Mouse (Mus musculus): ENCODE results near the gene Fam69a. TPM values are rescaled to one million over a fixed set of nuclear protein-coding genes. Genes with fewer than 3 reads are reported as not detected.

Gene Fam69a
- polyA plus RNA-seq, 1 experiment: 0.30 TPM

- H3K36me3 ChIP-seq (ENCODE audit: control insufficient read depth, insufficient read depth, low read length): no peaks in the 10 kb centered on the region
- no peak overlapping the region for H3K27ac ChIP-seq (ENCODE audit: insufficient read depth, low read depth, low read length)
- H3K27me3 ChIP-seq (ENCODE audit: control insufficient read depth, insufficient read depth, low read length): no peaks in the 10 kb centered on the region
- H3K4me1 ChIP-seq (ENCODE audit: control insufficient read depth, insufficient read depth, insufficient read length, low read length): peaks cover 3% of the 10 kb centered on the region; the same call in 1 of the 2 replicates
- no peak for TF ChIP-seq POLR2A (IDR thresholded peaks at IDR 0.05; ENCODE audit: low read depth, low read length)
- TF ChIP-seq CTCF (IDR thresholded peaks at IDR 0.05; ENCODE audit: extremely low read depth, insufficient read length, insufficient replicate concordance, low read depth, low read length): no peak
- no peak overlapping the region for H3K4me3 ChIP-seq (ENCODE audit: low read depth, low read length)
- 56% methylated on average over 5 of the region's 5 CpGs for WGBS
Measured at GRCm38 (mm10) chr5:108002734-108003133, 15.8 kb upstream of the Fam69a start.

GRCm38 (mm10) chr5:108000776-108001548 lies 14.1 kb upstream of the Fam69a start:
- peak overlapping the region; percentile 22 for H3K27ac ChIP-seq (ENCODE audit: insufficient read depth, low read depth, low read length)
- WGBS: 14% methylated on average over 20 of the region's 20 CpGs
- TF ChIP-seq POLR2A (IDR thresholded peaks at IDR 0.05; ENCODE audit: low read depth, low read length) (no peak), CTCF (IDR thresholded peaks at IDR 0.05; ENCODE audit: extremely low read depth, insufficient read length, insufficient replicate concordance, low read depth, low read length) (no peak)

GRCm38 (mm10) chr5:107997717-107998116 lies 10.8 kb upstream of the Fam69a start:
- WGBS: 64% methylated on average over 7 of the region's 7 CpGs
- Histone ChIP-seq H3K27ac (ENCODE audit: insufficient read depth, low read depth, low read length) (peak overlapping the region; percentile 39; the same call in 1 of the 2 replicates), H3K36me3 (ENCODE audit: control insufficient read depth, insufficient read depth, low read length) (no peaks in the 10 kb centered on the region), H3K4me3 (ENCODE audit: low read depth, low read length) (no peak overlapping the region), H3K4me1 (ENCODE audit: control insufficient read depth, insufficient read depth, insufficient read length, low read length) (peaks cover 10% of the 10 kb centered on the region; the same call in 1 of the 2 replicates), H3K27me3 (ENCODE audit: control insufficient read depth, insufficient read depth, low read length) (no peaks in the 10 kb centered on the region)
- TF ChIP-seq CTCF (IDR thresholded peaks at IDR 0.05; ENCODE audit: extremely low read depth, insufficient read length, insufficient replicate concordance, low read depth, low read length) (no peak), POLR2A (IDR thresholded peaks at IDR 0.05; ENCODE audit: low read depth, low read length) (no peak)

More at GRCm38 (mm10) chr5:108000776-108001548, 14.1 kb upstream of the Fam69a start:
- Histone ChIP-seq H3K36me3 (ENCODE audit: control insufficient read depth, insufficient read depth, low read length) (no peaks in the 10 kb centered on the region), H3K4me3 (ENCODE audit: low read depth, low read length) (peak overlapping the region; percentile 11; the same call in 1 of the 2 replicates), H3K27me3 (ENCODE audit: control insufficient read depth, insufficient read depth, low read length) (no peaks in the 10 kb centered on the region), H3K4me1 (ENCODE audit: control insufficient read depth, insufficient read depth, insufficient read length, low read length) (peaks cover 7% of the 10 kb centered on the region; the same call in 1 of the 2 replicates)

GRCm38 (mm10) chr5:107995936-107996335 lies 9.1 kb upstream of the Fam69a start:
- 81% methylated on average over 2 of the region's 2 CpGs for WGBS
- Histone ChIP-seq H3K4me3 (ENCODE audit: low read depth, low read length) (no peak overlapping the region), H3K4me1 (ENCODE audit: control insufficient read depth, insufficient read depth, insufficient read length, low read length) (peaks cover 10% of the 10 kb centered on the region; the same call in 1 of the 2 replicates), H3K27ac (ENCODE audit: insufficient read depth, low read depth, low read length) (no peak overlapping the region), H3K27me3 (ENCODE audit: control insufficient read depth, insufficient read depth, low read length) (no peaks in the 10 kb centered on the region), H3K36me3 (ENCODE audit: control insufficient read depth, insufficient read depth, low read length) (no peaks in the 10 kb centered on the region)
- TF ChIP-seq CTCF (IDR thresholded peaks at IDR 0.05; ENCODE audit: extremely low read depth, insufficient read length, insufficient replicate concordance, low read depth, low read length) (no peak), POLR2A (IDR thresholded peaks at IDR 0.05; ENCODE audit: low read depth, low read length) (no peak)

- no peaks in the 10 kb centered on the region for H3K36me3 ChIP-seq (ENCODE audit: control insufficient read depth, insufficient read depth, low read length)
- peak overlapping the region; percentile 68 for H3K27ac ChIP-seq (ENCODE audit: insufficient read depth, low read depth, low read length)
- H3K4me3 ChIP-seq (ENCODE audit: low read depth, low read length): no peak overlapping the region; the same call in 1 of the 2 replicates
- WGBS: under 1% methylated on average over 5 of the region's 5 CpGs
- TF ChIP-seq POLR2A (IDR thresholded peaks at IDR 0.05; ENCODE audit: low read depth, low read length) (no peak), CTCF (IDR thresholded peaks at IDR 0.05; ENCODE audit: extremely low read depth, insufficient read length, insufficient replicate concordance, low read depth, low read length) (no peak)
- H3K27me3 ChIP-seq (ENCODE audit: control insufficient read depth, insufficient read depth, low read length): no peaks in the 10 kb centered on the region
- peaks cover 4% of the 10 kb centered on the region; the same call in 1 of the 2 replicates for H3K4me1 ChIP-seq (ENCODE audit: control insufficient read depth, insufficient read depth, insufficient read length, low read length)
Measured at GRCm38 (mm10) chr5:107987835-107988251, 958 bp upstream of the Fam69a start.

DNA sequence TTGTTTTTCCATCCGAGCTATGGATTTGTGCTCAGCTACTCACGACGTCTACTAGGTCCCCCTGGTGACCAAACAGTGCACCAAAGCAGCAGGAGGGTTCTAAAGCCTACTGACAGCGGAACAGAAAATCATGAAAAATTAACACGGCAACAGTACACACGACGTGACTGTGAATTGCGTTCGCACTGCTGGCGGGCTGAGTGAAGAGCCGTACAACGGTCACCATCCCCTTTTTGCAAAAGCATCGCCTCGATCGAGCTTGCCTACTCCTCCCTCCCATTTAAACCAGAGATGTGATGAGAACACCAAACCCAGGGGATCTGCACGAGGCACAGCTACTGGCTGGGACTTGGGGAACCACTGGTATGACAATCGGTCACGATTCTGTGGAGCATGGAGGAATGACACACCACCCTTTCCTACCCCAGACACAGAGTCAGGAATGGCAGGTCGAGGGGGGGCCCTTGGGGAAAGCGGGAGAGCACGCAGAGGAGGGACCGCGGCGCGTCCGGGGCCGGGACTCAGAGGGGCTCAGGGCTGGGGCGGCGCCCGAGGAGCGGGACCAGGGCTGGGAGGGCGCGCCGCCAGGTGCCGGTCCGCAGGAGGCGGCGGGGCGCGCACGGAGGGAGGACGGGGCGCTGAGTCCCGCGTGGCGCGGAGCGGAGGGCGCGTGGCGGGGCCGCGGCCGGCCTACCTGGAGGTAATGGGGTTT lies 474 bp downstream of the Fam69a start:
- Histone ChIP-seq H3K4me3 (ENCODE audit: low read depth, low read length) (peak overlapping the region; percentile 95), H3K27me3 (ENCODE audit: control insufficient read depth, insufficient read depth, low read length) (no peaks in the 10 kb centered on the region), H3K4me1 (ENCODE audit: control insufficient read depth, insufficient read depth, insufficient read length, low read length) (peaks cover 4% of the 10 kb centered on the region; the same call in 1 of the 2 replicates), H3K27ac (ENCODE audit: insufficient read depth, low read depth, low read length) (peak overlapping the region; percentile 41), H3K36me3 (ENCODE audit: control insufficient read depth, insufficient read depth, low read length) (no peaks in the 10 kb centered on the region)
- WGBS: under 1% methylated on average over 54 of the region's 54 CpGs
- peak; percentile 63; the same call in 1 of the 2 replicates for TF ChIP-seq CTCF (IDR thresholded peaks at IDR 0.05; ENCODE audit: extremely low read depth, insufficient read length, insufficient replicate concordance, low read depth, low read length)
- TF ChIP-seq POLR2A (IDR thresholded peaks at IDR 0.05; ENCODE audit: low read depth, low read length): no peak

GRCm38 (mm10) chr5:107983946-107984345 lies 2.9 kb downstream of the Fam69a start:
- H3K27ac ChIP-seq (ENCODE audit: insufficient read depth, low read depth, low read length): peak overlapping the region; percentile 56
- no peak for TF ChIP-seq CTCF (IDR thresholded peaks at IDR 0.05; ENCODE audit: extremely low read depth, insufficient read length, insufficient replicate concordance, low read depth, low read length)
- no peak for TF ChIP-seq POLR2A (IDR thresholded peaks at IDR 0.05; ENCODE audit: low read depth, low read length)

More at GRCm38 (mm10) chr5:107983946-107984345, 2.9 kb downstream of the Fam69a start:
- Histone ChIP-seq H3K36me3 (ENCODE audit: control insufficient read depth, insufficient read depth, low read length) (no peaks in the 10 kb centered on the region), H3K27me3 (ENCODE audit: control insufficient read depth, insufficient read depth, low read length) (no peaks in the 10 kb centered on the region), H3K4me3 (ENCODE audit: low read depth, low read length) (no peak overlapping the region), H3K4me1 (ENCODE audit: control insufficient read depth, insufficient read depth, insufficient read length, low read length) (peaks cover 4% of the 10 kb centered on the region; the same call in 1 of the 2 replicates)
- 54% methylated on average over 5 of the region's 5 CpGs for WGBS

All from small intestine, adult 2 months (tissue).